Mouse (Mus musculus) MEL (cell line): Measurements from ENCODE around the gene Csad. TPM values are rescaled to one million over a fixed set of nuclear protein-coding genes. Genes with fewer than 3 reads are reported as not detected.

Source experiments
- DNase-seq: peaks from one replicate; pipeline ENCODE4 v3.0.0; 2011; ENCODE audit warnings: low read depth, low spot score
- H3K27ac ChIP-seq: 2 replicates; pipeline ENCODE4 v1.5.1; 2012; ENCODE audit warnings: low read depth, mild to moderate bottlenecking, control low read depth, low read length, moderate library complexity; ENCODE audit not compliant: control insufficient read depth
- H3K27me3 ChIP-seq, 2 experiments: fragments of 150-350 bp in 1 of 2; sonication (generic) in 1 of 2; 2 replicates each; pipeline ENCODE4 v1.6.1; 2012; ENCODE audit warnings: low read length in 2 of 2, mild to moderate bottlenecking in 2 of 2, improper control_type of control experiment in 1 of 2, moderate library complexity in 1 of 2; ENCODE audit not compliant: insufficient read depth in 2 of 2, control insufficient read depth in 1 of 2
- H3K36me3 ChIP-seq, 2 experiments: 2 replicates each; pipeline ENCODE4 v1.6.1; 2012 to 2014; ENCODE audit warnings: low read length in 2 of 2, improper control_type of control experiment in 1 of 2, inconsistent platforms in 1 of 2, mild to moderate bottlenecking in 1 of 2; ENCODE audit not compliant: insufficient read depth in 2 of 2, control insufficient read depth in 1 of 2
- H3K4me1 ChIP-seq, 2 experiments: fragments of 150-350 bp in 1 of 2; sonication (generic) in 1 of 2; 2 replicates each; pipeline ENCODE4 v1.6.1; 2012; ENCODE audit warnings: low read length in 2 of 2, improper control_type of control experiment in 1 of 2, mild to moderate bottlenecking in 1 of 2; ENCODE audit not compliant: insufficient read depth in 2 of 2, control insufficient read depth in 1 of 2
- H3K4me3 ChIP-seq, 2 experiments: fragments of 150-350 bp in 1 of 2; sonication (generic) in 1 of 2; 2 replicates each; pipeline ENCODE4 v1.5.1; 2012; ENCODE audit warnings: low read depth in 2 of 2, low read length in 2 of 2, mild to moderate bottlenecking in 2 of 2, moderate library complexity in 2 of 2, control low read depth in 1 of 2, improper control_type of control experiment in 1 of 2; ENCODE audit not compliant: control insufficient read depth in 1 of 2, insufficient read depth in 1 of 2
- H3K79me2 ChIP-seq: 2 replicates; pipeline ENCODE4 v1.6.1; 2012; ENCODE audit warnings: mild to moderate bottlenecking, low read length, moderate library complexity; ENCODE audit not compliant: control insufficient read depth, poor library complexity, insufficient read depth
- H3K9ac ChIP-seq: 2 replicates; pipeline ENCODE4 v1.6.1; 2012; ENCODE audit warnings: low read depth, mild to moderate bottlenecking, control low read depth, low read length, moderate library complexity; ENCODE audit not compliant: control insufficient read depth, poor library complexity, severe bottlenecking
- H3K9me3 ChIP-seq: fragments of 150-350 bp; sonication (generic); replicated peaks from 2 replicates; pipeline ENCODE4 v1.6.1; 2012; ENCODE audit warnings: mild to moderate bottlenecking, low read length, improper control_type of control experiment, moderate library complexity; ENCODE audit not compliant: insufficient read depth
- BHLHE40 ChIP-seq: IDR thresholded peaks from 2 replicates; pipeline ENCODE4 v1.6.1; 2012; ENCODE audit warnings: low read depth, mild to moderate bottlenecking, inconsistent platforms, low read length, improper control_type of control experiment, borderline replicate concordance
- CHD1 ChIP-seq: IDR thresholded peaks from 2 replicates; pipeline ENCODE4 v1.6.1; 2012; ENCODE audit warnings: low read depth, mild to moderate bottlenecking, inconsistent platforms, low read length, improper control_type of control experiment
- CHD2 ChIP-seq: IDR thresholded peaks from 2 replicates; pipeline ENCODE4 v1.6.1; 2011; ENCODE audit warnings: low read length, improper control_type of control experiment
- MAX ChIP-seq: IDR thresholded peaks from 2 replicates; pipeline ENCODE4 v1.6.1; 2011; ENCODE audit warnings: low read length, improper control_type of control experiment
- MAZ ChIP-seq: IDR thresholded peaks from 2 replicates; pipeline ENCODE4 v1.6.1; 2012; ENCODE audit warnings: low read depth, mild to moderate bottlenecking, inconsistent platforms, low read length, improper control_type of control experiment
- MXI1 ChIP-seq: IDR thresholded peaks from 2 replicates; pipeline ENCODE4 v1.6.1; 2011; ENCODE audit warnings: mild to moderate bottlenecking, low read depth, low read length, improper control_type of control experiment
- MYB ChIP-seq: IDR thresholded peaks from 2 replicates; pipeline ENCODE4 v1.6.1; 2011; ENCODE audit warnings: mild to moderate bottlenecking, low read depth, low read length, improper control_type of control experiment
- POLR2AphosphoS5 ChIP-seq: IDR thresholded peaks from 2 replicates; pipeline ENCODE4 v1.6.1; 2012; ENCODE audit warnings: low read depth, borderline replicate concordance, mild to moderate bottlenecking, inconsistent platforms, low read length, moderate library complexity, mixed read lengths
- RAD21 ChIP-seq: IDR thresholded peaks from 2 replicates; pipeline ENCODE4 v1.6.1; 2011; ENCODE audit warnings: mild to moderate bottlenecking, low read depth, low read length, improper control_type of control experiment
- TBP ChIP-seq: IDR thresholded peaks from 2 replicates; pipeline ENCODE4 v1.8.0; 2011; ENCODE audit warnings: low read depth, low read length, improper control_type of control experiment
- USF2 ChIP-seq, 2 experiments: IDR thresholded peaks; 2 replicates each; pipeline ENCODE4 v1.6.1; 2011 to 2012; ENCODE audit warnings: improper control_type of control experiment in 2 of 2, low read length in 2 of 2, borderline replicate concordance in 1 of 2, inconsistent platforms in 1 of 2, low read depth in 1 of 2, mild to moderate bottlenecking in 1 of 2; ENCODE audit not compliant: insufficient read depth in 1 of 2
- polyA plus RNA-seq, 2 experiments: library from polyadenylated mRNA; stranded (reverse) in 1 of 2; unstranded in 1 of 2; fragments of >175 nt in 1 of 2; fragments of >200 nt in 1 of 2; gene quantifications; 2 replicates each; pipeline versions ENCODE4 v1.2.1 to v1.2.4; 2012; ENCODE audit warnings: low replicate concordance in 2 of 2, low read depth in 1 of 2; ENCODE audit not compliant: insufficient read length in 2 of 2, insufficient read depth in 1 of 2, missing spikeins in 1 of 2
- total RNA-seq: library from RNA; depleted of rRNA; stranded (reverse); fragments of 300-350 nt; gene quantifications from 2 replicates; pipeline ENCODE4 v1.2.3, GENCODE M21; 2012

The Csad gene
- total and polyA plus RNA-seq, 3 experiments = 4.1 to 10.5 TPM; not detected in 1

DNA sequence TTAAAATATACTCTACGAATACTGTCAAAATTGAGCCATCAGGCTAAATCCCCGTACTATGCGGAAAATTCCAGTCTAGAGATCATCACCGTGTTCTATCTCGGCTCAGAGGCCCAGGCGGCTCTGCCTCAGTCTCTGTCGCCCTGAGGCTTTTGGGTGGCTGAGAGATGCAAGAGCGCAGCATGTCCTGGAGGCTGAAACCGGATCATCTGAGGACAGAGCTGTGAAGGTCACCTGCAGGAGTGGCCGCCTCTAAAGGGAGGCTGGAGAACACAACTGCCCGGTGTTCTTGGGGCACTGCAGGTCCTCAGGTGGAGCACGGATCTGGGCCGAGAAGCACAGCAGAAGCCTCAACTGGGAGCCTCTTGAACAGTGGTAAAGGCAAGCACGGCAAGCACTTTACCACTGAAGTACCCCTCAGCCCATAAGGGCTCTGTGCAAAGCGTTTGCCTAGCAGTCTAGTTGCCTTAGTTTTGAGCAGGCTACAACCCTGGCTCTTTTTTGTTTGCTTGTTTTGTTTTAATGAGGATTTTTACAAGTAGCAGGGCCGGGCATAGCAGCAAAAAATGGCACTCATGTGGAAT, 28.7 kb downstream of the Csad start:
- H3K4me1 ChIP-seq = peaks cover 4 to 17% of the 10 kb centered on the region in 2 experiments; a peak in 3 of 4 replicates
- H3K27me3 ChIP-seq = no peaks in the 10 kb centered on the region
- no peak overlapping the region for H3K9ac ChIP-seq
- H3K27ac ChIP-seq = no peak overlapping the region
- H3K79me2 ChIP-seq = no peaks in the 10 kb centered on the region
- peaks cover 0 to 8% of the 10 kb centered on the region in 2 experiments; a peak in 2 of 4 replicates for H3K36me3 ChIP-seq
- no peak overlapping the region for H3K4me3 ChIP-seq
- DNase-seq = no peak
- TF ChIP-seq CHD2 (no peak), RAD21 (no peak)
- H3K9me3 ChIP-seq = no peaks in the 10 kb centered on the region

DNA sequence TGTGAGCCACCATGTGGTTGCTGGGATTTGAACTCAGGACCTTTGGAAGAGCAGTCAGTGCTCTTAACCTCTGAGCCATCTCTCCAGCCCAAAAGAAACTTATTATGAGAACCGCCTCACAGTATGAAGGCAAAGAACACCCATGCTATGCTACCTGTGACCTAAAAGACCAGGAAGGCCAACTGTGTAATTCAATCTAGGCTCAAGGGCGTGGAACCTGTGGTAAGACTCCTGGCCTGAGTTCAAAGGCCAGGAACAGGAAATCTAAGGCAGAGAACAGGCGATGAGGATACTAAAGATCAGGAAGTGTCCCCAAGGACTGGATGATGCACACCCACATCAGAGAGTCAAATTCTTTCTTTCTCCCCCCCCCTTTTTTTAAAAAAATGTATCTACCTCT, 30.9 kb downstream of the Csad start:
- no peak for TF ChIP-seq MAZ
- TF ChIP-seq CHD1 = no peak
- TF ChIP-seq TBP = no peak
- no peak overlapping the region for H3K27ac ChIP-seq

DNA sequence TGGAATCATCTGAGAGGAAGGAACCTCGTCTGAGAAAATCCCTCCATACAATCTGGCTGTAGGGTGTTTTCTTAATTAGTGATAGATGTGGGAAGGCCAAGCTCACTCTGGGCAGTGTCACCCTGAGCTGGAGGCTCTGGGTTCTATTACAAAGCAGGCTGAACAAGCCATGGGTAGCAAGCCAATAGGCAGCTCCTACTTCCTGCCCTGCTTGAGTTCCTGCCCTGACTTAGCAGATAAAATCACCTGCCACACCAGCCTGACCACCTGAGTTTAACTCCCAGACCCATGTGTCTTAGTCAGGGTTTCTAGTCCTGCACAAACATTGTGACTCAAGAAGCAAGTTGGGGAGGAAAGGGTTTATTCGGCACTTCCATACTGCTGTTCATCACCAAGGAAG, 35.5 kb downstream of the Csad start:
- no peak overlapping the region for H3K9ac ChIP-seq
- H3K4me1 ChIP-seq = peaks cover 0 to 4% of the 10 kb centered on the region in 2 experiments; a peak in 2 of 4 replicates
- DNase-seq = no peak
- H3K4me3 ChIP-seq = no peak overlapping the region
- H3K27me3 ChIP-seq = no peaks in the 10 kb centered on the region
- H3K79me2 ChIP-seq = no peaks in the 10 kb centered on the region
- H3K9me3 ChIP-seq = no peaks in the 10 kb centered on the region
- no peak overlapping the region for H3K27ac ChIP-seq
- H3K36me3 ChIP-seq = no peaks in the 10 kb centered on the region
- TF ChIP-seq POLR2AphosphoS5 = no peak
- TF ChIP-seq MYB = no peak
- TF ChIP-seq BHLHE40 = no peak
- TF ChIP-seq MXI1 = no peak
- TF ChIP-seq USF2 (IDR thresholded peaks at IDR 0.05; ENCODE audit: borderline replicate concordance in 1 of 2, insufficient read depth in 1 of 2, low read depth in 1 of 2, low read length in 2 of 2) = no peak
- no peak for TF ChIP-seq MAX

More for the DNA sequence above, 30.9 kb downstream of the Csad start:
- H3K79me2 ChIP-seq = no peaks in the 10 kb centered on the region
- H3K36me3 ChIP-seq = peaks cover 0 to 8% of the 10 kb centered on the region in 2 experiments; a peak in 2 of 4 replicates
- no peaks in the 10 kb centered on the region for H3K9me3 ChIP-seq
- H3K4me3 ChIP-seq = no peak overlapping the region
- no peaks in the 10 kb centered on the region for H3K27me3 ChIP-seq
- no peak overlapping the region for H3K9ac ChIP-seq
- no peak for DNase-seq
- H3K4me1 ChIP-seq = peaks cover 4 to 17% of the 10 kb centered on the region in 2 experiments; a peak in 3 of 4 replicates
